Mouse (Mus musculus) R1 (cell line): ENCODE measurements around the gene Nnat.

Experiments used
- DNase-seq: peaks from one replicate; pipeline ENCODE4 v3.0.0-alpha.2; 2018; ENCODE audit warnings: low read depth, low spot score

Nnat gene

DNA sequence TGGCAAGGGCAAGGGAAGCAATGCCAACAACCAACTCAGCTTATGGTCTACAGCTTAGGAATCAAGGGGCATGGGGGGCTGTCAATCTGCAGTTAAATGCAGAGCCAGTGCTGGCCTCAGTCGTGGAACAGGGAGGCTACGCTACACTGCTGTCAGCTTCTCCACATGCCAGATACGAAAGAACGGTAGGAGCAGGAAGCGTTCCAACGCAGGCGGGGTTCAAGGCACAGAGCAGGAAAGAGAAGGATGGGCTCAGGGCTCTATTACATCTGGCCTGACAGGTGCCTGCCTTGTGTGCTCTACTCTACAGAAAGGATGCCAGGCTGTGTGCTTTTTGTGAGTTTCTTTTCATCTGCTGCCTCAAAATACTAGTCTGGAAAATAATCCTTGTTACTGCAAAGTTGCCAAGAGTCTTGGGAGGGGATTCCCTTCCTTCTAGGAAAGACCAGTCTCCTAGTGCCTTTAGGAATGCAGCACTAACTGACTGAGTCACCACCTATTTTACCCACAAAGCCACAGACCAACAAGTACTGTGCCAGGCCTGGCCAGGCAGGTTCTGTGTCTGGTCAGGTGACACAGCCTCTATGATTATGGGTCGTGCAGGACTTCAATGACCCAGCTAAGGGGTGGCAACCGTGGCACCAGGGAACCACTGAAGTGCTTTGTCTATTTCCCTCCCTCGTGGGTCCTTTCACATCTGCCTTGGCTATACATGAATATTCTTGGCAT lies 7.6 kb upstream of the Nnat start:
- DNase-seq = no peak

DNA sequence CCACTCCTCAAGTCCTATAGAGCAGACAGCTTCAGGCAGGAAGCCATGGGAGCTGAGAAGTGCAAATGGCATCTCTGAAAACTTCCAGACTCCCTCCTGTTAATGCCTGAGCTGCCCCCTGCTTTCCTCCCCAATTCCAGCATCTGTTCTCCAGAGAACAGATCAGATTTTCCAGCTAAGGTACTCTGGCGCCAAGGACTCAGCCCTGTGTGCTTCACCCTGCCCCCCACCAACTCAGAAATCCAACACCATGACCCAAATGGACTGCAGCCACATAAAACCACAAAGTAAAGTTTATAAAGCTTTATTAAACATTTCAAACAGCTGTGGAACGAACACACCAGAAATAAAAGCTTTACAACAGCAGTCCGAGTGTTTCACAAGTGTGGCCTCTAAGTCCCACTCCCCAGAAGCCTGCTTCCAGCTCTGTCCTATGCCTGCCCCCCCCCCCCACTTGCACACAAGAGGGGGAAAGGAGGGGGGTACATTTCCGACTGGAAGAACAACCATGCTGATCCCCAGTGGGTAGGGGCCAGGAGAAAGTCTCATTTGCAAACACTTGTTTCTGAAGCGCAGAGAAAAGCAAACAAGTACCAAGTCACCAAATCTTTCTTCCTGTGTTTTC lies 3.7 kb upstream of the Nnat start:
- no peak for DNase-seq

DNA sequence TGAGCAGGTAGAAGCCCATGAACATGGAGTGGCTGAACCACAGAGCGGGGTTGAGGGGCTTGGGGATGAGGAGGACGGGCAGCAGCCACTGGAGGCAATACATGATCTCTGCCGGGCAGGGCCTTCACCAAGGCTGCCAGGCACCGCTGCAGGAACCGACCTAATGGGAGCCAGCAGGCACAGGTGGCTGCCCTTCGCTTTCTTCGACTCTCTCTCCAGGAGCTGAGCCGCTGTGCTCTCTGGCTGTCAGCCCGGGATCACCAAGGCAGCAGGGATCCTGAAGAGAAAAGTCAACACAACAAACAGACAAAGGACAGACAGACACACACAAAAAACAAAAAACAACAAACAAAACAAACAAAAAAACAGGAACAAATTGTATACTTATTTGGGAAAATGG lies 1.8 kb upstream of the Nnat start:
- DNase-seq = no peak

DNA sequence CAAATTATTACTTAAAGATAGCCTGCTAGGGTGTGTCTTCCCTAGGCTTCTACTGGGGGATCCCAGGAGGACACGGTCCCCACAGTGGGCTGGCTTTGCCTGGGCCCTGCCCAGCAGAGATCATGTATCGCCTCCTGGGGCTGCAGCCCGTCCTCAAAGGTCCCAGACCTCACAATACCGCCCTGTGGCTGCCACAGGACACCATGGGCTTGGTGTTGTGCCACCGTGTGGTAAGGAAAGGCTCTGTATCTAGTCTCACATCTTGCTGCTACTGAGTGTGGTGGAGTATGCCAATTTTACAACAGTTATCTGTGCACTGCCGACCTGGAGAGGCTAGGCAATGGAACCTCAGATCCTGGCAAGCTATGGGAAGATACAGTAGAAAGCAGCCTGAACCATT lies 1.4 kb upstream of the Nnat start:
- peak; percentile 27 for DNase-seq

DNA sequence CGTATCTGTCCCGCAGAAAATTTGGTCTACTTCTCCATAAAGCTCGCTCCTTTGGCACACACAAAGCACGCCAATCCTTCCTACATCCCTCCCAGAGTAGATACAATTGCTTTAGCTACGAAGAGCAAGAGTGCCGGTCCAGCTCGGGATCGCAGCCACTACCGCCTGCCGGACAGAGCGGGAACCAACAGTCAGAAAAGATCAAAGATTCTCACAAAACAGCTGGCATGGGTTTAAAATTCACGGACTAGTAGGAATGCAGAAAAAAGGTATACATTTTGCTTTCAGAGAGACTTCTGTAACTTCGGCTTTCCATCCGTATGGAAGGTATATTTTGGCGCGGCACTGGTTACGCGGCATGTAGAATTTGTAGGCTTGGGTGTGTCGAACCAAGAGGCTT lies 438 bp upstream of the Nnat start:
- peak; percentile 52 for DNase-seq

DNA sequence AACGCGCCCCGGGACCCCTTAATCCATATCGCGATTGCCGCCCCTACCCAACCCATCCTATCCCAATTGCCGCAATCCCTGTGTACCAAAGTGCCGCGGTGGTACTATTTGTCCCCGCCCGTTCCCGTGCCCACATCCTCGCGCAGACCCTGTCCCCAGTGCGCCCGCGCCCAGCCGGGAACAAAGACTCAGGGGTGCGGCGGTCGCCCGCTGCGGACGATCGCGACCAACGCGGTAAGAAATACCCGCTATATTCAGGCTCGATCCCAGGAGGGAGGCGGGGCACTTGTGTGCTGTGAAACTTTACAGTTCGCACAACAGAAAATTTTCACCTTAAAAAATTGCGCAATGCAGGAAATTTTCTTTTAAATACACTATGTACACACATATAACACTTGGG lies 424 bp downstream of the Nnat start:
- peak; percentile 35 for DNase-seq

DNA sequence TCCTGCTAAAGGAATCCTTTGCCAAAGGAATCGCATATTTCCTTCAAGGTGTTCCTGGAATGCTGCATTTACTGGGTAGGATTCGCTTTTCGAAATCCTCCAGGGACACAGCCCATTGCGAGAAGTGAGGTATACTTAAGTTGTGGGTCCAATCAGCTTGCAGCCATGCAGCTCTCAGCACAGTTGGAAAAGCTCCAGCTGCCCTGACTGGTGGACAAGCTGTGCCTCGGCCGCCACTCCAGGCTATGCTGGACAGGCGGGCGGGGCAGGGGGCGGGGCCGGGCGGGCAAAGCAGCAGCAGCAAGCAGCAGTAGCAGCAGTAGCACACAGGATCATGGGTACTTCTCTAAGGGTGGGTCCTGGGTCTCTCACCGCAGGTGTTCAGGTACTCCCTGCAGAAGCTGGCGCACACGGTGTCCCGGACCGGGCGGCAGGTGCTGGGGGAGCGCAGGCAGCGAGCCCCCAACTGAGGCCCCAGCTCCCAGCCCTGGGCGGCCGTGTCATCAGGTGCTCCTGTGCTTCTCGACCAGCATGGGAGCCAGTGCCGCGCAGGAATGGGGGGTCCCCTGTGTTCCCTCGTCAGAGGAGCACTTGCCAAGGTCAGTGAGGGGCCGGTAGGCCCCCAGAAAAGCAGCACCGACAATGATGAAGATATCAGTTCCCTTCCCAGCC lies 1.4 kb downstream of the Nnat start:
- DNase-seq = peak; percentile 88

DNA sequence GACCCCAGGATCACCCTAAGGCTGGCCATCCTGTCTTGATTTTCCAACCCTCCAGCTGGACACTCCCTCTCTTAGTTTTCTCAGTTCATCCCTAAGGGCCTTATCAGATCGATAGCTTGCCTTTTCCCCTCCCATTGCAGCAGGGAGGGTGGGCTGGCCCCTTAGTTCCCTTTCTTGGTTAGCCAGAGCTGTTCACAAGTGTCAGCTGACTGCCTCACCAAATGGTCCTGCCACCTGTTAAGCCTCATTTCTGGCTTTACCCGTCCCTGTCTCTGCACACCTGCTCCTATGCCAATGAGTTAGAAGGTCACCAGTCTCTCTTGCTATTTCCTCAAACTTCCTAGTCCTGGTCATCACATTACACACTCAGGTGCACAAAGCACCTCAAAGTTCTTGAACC lies 3.2 kb downstream of the Nnat start:
- DNase-seq = no peak

DNA sequence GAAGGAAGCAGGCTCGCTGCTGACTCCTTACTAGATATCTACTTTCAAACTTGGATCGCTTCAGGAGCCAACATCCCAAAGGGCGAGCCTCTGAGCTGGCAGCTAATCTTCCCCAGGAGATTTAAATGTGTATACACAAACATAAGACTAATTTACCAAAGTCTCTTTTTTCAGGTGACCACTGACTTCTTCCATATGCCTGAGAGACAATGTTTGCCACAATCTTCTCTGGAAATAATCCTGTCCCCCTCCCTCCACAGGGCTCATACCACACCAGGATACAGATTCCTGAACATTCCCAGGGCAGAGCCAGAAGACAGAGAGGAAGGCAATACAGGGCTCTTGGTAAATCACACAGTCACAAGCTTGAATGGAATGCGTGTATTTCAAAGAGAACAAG lies 4.8 kb downstream of the Nnat start:
- DNase-seq = no peak

DNA sequence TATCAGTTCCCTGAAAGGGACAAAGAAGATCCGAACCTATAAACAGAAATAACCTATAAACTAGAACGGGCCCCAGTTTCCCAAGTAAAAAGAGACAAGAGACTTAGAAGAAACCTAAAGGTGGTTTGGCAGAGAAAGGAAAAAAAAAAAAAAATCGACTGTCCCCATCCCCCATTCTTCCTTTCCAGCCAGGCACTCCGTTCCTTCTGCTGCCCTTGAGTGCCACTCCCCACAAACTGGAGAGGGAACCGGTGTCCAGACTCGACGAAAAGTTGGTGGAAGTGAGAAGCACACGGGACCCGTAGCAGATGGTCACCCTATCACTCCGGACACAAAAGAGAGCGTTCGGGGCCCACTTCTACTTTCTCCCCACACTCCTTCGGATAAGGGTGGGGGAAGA lies 5.6 kb downstream of the Nnat start:
- peak; percentile 38 for DNase-seq

DNA sequence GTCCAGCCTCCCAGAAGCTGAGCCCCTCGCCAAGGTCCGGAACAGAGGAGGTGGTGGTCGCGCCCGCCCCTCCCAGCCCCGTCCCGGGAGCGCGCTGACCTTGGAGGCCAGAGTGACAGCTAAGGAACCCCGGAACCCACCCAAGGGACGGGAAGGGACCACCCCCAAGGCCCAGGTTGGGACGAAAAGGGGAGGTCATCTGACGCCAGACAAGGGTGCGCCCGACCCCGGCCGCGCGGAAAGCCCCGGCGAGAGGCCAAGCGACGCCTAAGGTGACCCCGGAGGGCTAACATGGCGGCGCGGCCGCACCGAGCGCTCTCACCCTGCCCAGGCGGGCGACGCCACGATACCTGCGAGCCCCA lies 6.0 kb downstream of the Nnat start:
- no peak for DNase-seq

DNA sequence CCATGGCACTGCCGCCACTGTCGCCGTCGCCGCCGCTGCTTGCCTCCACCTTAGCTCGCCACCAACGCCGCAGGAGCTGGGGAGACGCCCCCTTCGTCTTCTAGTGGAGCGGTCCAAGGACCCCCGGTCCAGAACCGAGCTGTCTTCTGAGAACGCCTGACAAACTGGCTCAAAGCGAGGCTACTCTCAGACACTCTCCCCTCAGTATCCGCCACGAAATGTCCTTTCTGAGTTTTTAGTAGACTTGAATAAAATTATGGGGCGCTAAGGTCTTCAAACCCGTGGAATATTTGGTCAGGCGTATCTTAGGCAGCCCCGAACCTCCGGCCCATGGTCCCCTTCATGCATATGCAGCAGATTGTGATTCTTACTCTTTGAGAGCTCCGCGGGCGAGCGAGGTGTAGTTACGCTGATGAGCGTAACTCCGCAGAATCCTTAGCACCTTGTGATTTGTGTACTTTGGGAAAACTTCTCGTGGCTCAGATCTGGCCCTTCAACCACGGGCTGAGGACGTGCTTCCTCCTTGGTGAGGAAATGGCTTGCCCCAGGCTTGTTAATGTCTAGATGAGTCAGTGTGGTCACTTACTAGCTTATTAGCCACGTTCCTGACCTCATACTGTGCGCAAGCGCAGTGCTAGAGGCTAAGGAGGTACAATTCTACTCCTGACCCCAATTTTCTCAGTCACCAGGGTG lies 6.5 kb downstream of the Nnat start:
- DNase-seq = peak; percentile 95

DNA sequence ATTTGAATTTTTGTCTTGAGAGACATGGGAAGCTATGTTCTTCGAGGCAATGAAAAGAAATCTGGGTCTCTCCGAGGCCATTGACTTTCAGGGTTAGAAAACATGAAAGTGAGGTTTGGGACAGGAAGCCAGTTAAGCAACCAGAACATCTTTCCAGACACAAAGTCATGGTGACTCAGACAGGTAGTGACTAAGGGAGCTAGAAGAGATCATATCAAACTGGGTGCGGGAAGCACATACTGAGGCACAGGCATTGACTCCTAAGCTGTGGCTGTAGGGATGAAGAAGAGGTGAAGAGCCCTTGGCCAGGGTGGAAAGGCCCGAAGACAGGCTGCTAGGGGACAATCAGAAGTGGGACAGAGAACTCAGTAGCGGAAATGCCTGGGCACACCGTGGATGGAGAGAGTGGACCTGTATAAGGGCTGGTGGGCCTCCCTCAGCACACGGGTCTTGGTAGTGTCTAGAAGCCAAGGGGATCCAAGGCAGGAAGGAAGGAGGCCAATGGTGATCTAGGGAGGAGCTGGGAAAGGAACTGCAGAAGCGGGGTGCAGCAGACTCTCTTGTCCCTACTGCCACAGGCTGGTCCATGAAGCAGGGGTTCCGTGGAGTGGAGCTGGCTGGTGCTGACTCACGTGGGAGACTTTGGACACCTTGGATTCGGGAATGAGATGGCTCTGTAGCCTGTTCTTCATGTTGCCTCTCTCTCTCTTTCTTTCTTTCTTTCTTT lies 7.5 kb downstream of the Nnat start:
- DNase-seq = peak; percentile 92

DNA sequence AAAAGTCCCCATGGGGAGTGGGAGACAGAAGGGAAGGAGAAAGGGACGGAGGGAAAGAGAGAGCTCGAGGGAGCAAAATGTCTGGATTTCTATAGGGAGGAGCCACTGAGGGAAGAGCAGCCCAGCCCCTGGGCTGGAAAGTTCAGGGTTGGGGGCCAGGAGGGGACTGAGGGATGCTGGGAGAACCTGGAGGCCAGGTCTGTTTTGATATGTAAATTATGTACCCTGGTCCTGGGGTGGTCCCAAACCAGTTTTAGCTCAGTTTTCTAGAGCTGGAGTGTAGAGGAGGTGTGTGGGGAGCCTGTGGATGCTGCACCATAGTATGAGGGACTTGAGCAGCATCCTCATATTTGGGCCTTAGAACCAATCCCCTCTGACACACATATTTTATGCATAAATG lies 9.0 kb downstream of the Nnat start:
- DNase-seq = peak; percentile 63

DNA sequence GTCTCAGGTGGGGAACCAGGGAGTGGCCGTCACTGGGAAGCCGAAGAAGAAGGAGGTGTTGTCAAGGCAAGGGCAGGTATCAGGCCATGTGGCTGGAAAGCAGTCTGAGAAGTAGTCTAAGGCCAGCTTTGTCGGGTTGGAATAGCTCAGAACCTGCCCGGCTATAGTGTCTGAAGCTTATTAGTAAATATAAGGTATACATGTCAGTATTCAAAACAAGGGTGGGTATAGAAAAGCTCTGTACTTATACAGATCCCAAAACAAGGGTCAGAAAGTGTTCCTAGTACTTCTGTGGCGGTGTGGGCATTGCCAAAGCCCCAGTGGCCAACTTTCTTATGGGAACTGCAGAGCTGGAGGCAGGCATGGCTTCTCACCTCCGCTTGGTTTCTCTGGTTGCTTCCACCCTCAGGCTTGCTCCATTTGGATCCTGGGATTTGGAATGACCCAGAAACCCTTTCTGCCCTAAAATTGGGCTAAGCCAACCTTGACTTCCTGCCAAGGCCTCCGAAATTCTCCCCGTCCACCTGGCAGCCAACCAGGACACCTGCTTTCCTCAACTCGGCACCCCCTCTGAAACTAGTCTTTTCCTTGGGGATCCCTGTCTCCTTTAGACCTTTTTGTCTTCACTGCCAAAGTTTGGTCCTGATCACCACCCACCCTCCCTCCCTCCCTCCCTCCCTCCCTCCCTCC lies 10.1 kb downstream of the Nnat start:
- no peak for DNase-seq

DNA sequence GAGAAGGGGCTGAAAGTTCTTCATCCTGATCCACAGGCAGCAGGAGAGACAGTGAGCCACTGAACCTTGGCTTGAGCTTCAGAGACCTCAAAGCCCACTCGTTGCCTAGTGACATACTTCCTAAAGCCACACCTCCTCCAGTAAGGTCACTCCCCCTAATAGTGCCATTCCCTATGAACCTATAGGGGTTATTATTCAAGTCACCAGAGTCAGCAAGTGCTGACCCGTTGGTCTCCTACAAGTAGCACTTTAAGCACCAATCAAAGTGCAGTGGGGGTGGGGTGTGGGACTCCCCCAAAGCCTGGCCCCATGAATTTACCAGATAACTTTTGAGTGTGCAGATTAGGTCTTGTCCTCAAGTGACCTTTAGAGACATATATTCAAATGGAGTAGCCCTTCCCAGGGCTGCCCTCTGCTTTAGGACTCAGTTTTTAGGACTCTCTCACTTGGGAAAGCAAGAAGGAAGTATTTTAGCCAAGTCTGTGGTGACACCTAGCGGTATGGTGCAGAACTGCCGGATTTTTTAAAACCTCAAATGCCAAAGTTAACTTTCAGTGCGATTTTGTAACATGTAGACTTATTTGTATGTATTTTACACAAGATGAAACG lies 11.4 kb downstream of the Nnat start, which contains the start of gene Blcap:
Blcap (minus strand) TSS at position 51 of the 609 bp plus-strand sequence.
- peak; percentile 58 for DNase-seq

DNA sequence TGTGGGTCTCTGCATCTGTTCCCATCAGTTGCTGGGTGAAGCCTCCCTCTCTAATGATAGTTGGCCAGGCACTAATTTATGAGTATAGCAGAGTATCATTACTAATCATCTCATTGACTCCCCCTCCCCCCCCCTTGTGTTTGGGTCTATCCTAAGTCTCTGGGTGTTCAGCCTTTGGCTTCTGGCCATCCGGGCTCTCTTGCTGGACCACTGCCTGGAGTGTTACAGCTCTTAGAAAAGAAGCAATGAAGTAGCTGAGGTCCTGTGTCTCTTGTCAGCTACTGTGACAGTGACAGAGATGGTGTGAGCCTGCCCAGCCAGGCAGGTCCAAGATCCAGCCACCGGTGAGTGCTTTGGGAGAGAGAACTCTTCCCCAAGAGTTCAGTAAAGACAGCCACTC lies 12.9 kb downstream of the Nnat start:
- DNase-seq = no peak

DNA sequence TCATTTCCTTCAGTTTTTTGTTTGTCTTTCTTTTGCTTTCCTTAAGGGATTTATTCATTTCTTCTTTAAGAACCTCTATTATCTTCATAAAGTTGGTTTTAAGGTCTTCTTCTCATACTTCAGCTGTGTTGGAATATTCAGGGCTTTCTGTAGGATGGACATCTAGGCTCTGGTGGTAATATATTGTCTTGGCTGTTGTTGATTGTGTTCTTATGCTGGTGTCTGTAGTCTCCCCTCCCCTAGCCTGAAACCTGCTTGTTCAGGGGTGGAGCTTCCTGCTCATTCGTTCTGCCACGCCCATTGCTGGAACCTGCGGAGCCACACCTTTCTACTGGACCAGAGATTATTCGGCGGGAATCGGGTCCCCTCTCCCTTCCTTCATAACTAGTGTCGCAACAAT lies 25.5 kb downstream of the Nnat start:
- peak; percentile 51 for DNase-seq

DNA sequence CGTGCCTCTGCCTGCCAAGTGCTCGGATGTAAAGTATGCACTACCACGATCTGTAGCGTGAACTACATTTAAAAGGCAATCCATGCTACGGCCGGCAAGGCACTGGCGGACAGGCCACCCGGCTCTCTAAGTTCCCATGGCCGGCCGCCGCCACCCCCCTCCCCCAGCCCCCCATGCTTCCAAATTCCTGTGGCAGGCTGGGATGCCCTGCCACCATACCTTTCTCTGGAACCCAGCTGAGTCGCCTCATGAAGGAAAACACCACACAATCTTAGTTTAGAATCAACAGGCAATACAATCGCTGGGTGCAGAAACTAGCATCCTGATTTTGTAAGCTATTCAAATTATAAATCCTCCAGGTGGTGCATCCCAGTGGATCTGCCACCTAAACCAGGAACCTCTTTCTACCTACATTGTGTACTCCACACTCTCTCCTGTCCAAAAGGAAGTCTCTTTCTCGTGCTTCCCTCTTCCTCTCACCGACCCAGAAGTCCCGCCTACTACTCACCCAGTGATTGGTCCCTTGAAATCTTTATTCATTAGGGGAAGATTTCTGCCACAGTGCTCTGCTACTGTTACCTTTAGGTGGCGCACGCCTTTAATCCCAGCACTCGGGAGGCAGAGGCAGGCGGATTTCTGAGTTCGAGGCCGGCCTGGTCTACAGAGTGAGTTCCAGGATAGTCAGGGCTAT lies 37.1 kb downstream of the Nnat start:
- peak; percentile 97 for DNase-seq

DNA sequence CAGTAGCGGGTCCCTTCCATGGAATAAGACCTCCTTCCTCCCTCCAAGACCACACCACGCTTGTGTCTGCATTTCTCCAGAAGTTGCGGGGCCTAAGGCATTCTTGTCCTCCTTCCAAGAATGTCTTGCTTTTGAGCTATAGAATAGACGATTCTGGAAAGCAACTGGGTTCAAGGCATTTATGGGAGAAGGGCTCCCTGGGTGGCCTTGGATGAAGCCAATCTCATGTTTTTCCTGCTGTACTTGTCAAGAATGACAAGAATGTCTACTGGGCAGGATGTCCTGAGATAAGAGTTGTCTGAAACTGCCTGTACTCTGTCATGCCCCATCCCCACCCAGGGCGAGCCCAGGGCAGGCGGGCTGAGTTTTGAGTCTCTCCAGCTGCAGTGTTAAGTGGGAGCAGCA lies 41.6 kb downstream of the Nnat start:
- DNase-seq = no peak
